Mouse (Mus musculus) frontal cortex, postnatal 14 days (tissue): ENCODE measurements around the gene Rhebl1.

Source experiments
- DNase-seq, 2 experiments: peaks; one replicate each; pipeline ENCODE4 v3.0.0; 2022; ENCODE audit warnings: low spot score in 2 of 2

Rhebl1 gene

DNA sequence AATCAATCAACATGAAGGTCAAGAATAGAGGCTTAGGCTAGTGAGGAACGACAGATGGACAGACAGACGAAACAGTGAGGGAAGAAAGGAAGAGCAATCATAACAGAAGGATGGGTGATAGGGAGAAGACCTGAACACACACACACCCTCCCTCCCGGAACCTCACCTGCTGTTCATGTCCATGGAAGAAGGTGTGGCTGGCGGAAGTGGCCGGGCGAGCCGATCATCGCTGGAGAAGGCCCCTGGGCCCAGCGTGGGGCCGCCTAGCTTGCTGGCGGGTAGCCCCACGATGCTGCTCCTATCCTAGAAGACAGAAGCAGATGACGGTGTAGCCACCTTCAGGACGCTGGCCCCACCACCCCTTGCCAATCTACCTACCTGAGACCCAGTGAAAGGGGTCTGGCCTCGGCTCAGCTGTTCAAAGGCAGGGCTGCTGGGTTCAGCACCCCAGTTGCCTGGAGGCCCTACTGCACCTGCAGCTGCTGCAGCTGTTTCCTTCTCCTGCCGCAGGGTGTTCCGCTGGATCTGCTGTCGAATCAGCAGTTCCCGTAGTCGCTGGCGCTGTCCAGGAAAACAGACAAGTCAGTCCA lies 43.0 kb downstream of the Rhebl1 start:
- DNase-seq = no peak

DNA sequence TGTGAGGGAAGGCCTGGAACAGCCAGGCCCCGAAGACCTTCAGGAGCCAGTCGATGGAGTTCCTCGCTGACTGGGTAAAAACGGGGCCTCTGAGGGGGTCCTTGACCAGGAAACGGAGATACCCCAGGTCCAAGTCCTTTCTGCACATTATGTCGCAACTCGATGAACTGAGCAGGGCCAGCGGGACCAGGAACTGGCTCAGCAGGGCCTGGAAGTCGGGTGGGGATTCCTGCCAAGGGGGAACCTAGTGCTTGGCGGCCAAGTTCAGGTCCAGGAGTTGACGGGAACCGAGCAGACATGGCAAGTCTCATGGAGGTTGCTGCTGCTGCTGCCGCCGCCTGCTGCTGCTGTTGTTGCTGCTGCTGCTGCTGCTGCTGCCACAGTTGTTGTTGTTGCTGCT lies 43.7 kb downstream of the Rhebl1 start:
- DNase-seq = no peak

DNA sequence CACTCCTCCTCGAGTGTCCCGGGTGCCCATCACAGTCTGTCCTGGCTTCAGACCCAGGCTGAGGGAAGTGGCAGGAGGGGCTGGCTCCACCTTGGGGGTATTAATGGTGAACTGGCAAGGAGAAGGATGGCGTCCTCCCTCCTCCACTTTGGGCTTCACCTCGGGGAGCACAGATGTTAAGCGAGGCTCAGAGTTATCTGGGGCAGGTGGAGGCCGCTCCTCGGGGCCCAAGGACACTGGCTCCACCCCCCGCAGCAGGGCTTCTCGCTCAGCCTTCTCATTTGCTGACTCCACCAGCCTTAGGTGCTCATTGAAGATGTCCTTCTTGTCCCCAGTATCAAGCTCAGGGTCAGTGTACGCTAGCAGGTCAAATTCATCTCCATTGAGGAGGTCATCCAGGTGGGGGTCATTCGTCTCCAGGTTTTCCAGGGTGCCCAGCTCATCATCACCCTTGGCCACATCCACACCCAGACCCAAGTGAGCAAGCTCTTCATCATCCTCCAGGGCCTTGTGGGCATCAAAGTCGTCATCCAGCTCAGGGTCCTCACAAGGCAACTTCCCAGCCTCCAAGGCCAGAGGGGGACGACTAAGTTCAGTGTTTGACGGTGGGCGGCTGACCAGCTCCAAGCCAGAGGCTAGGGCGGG lies 44.3 kb downstream of the Rhebl1 start:
- no peak for DNase-seq

DNA sequence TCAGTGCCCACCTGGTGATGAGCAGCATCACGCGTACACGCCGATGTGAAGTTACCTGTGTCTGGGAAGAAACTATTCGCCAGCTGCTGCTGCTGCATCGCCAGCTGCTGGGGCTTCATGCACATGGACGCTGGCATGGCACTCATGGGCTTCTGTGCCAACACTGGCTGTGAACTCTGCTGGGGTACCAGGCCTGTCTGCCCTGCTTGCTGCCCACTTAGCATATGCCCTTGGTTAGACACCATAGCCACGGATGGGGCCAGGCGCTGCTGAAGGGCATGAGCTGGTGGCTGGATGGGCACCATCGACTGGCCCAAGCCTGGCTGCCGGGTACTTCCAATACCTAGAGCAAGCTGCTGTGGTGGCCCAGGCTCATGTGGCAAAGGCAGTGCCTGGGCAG lies 45.2 kb downstream of the Rhebl1 start:
- DNase-seq = no peak

DNA sequence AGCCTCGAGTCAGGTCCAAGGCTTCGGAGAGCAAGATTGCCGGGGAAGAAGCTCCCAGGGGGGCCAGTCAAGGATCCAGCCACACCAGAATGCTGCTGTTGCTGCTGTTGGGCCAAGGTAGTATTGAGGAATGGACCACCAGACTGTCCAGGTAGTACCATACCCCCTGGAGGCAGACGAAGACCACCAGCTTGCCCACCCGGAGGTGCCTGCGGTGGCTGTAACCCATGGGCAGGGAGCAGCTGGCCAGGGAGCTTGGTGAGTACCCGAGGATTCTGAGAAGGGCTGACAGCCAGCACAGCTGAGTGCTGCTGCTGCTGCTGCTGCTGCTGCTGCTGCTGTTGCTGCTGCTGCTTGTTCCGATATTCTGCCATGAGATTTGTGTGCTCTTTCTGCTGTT lies 48.2 kb downstream of the Rhebl1 start:
- DNase-seq = no peak

DNA sequence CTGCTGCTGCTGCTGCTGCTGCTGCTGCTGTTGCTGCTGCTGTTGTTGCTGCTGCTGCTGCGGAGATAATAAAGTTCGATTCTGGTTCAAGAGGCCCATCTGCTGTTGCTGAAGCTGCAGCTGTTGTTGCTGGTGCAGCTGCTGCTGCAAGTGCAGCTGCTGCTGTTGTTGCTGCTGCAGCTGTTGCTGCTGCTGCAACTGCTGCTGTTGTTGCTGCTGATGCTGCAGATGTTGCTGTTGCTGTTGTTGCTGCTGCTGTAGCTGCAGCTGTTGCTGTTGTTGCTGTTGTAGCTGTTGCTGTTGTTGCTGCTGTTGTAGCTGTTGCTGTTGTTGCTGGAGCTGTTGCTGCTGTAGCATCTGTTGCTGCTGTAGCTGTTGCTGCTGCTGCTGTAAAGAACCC lies 49.2 kb downstream of the Rhebl1 start:
- no peak for DNase-seq

DNA sequence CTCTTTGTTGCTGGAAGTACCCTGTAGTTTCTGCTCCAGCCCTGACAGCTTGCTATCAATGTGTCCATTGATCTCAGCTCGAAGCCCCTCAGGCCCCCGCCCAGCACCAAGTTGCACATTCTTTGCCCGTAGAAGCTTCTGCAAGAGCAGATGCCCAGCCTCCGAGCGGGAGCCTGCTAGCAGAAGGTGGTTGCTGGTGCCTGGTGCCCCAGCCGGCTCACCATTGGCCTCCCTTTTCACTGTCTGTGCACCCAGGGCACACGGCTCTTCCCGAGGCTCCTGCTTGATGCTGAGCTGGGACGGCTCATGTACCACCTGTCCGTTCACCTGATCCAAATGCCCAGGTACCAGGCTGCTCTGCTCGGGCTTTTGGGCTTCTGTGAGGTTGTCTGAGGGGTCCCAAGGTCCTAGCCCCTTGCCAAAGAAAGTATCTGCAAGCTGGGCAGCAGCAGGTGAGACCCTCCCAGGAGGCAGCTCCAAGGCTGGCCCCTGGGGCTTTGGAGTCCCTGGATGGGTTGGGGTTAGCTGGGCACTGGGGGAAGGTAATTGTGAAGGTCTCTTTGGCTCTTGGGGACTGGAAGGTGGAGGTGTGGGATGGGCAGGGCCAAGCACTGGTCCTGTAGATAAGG lies 50.6 kb downstream of the Rhebl1 start:
- no peak for DNase-seq

DNA sequence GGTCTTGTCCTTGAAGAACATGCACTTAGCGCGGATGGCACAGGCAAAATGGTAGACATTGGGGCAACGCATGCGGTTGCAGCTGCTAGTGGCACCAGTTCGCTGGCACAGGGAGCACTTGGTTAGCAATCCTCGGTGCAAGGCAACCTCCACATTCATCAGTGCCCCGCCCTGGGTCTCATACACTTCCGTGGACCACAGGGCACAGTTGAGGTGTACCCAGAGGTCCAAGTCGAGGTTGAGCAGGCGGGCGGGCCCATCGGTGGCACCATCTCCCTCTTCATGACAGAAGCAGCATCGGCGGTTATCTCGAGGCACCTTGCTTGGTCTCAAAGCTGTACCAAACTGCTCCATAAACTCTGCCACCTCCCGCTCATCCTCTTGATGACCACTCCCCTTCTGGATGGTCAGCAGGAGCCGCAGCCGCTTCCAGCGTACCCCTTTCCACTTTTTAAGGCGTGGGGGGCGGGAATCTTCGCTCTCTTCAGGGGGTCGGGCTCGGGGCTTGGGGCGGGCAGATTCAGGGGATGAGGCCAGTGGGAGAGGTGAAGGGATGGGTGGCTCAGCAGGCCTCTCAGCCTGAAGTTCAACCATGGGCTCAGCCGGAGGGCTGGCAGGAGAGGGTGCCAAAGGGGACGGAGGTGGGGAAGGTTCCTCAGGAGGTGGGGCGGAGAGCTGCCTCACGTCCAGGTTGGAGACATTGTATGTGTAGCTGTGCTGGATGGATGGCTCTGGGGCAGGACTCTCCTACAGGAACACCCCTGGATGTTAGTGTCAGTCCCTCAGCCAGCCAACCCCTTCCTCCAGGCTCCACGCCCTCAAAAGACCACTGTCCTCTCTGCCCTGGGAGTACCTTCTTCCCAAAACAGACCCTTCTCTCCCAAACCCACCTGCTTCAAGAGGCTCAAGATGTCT lies 54.4 kb downstream of the Rhebl1 start:
- no peak for DNase-seq

DNA sequence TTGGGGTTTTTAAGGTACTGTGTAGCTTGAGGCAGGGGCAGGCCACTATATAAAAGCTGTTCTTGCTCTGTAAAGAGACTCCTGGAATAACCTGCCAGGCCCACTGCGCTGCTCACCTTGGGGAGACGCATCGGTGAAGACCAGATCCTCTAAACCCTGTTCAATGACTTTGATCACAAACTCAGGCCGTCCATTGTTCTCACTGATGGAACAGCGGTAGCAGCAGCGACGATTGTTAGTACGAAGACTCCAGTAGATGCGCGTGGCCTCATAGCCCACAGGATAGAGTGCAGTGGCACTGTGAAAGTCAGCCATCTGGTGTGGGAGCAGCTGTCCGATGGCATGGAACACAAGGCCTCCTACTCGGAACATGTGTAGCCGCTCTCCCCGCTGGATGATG lies 55.2 kb downstream of the Rhebl1 start:
- no peak for DNase-seq

DNA sequence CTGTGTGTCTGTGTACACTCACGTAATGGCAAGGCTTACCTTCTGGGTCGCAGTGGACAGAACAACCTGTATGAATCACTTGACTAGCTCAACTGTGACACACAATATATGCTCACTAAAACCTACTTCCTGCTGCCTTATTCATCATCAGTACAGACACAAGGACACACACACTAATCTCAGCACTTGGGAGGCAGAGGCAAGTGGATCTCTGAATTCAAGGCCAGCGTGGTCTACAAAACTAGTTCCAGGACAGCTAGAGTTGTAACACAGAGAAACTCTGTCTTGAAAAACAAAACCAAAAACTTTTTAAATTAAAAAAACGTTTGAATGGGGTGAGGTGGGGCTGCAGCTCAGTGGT lies 56.6 kb downstream of the Rhebl1 start:
- no peak for DNase-seq

DNA sequence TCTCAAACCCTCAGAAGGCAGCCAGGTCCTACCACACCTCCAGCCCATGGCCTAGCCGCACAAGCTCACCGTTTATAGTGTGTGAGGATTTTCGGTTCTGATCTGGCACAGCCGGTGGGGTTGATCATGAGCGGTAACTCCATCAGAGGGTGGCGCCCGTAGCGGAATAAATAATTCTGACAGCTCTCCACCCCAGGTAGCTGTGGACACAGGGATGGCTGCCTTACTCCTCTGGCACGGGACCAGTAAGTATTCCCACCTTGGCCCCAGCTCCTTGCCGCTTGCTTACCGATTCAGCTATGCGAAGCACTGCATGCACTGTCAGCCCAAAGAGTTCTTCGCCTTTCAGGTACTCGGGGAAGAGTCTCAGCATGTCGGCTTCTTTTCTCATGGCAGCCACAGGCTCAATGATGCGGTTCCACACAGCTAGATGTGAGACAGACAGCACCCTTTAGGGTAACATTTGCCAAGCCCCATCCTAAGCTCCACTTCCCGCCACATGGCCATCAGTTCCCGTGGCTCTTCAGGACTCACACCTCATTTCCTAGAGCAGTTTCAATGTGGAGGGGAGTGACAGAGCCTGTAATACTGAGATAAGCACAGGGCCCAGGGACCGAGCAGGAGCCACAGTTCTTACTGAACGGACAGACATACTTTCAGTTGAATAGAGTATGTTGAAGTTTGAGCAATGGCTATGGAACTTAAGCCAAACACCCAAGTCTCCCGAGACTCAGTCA lies 57.2 kb downstream of the Rhebl1 start:
- DNase-seq = no peak

DNA sequence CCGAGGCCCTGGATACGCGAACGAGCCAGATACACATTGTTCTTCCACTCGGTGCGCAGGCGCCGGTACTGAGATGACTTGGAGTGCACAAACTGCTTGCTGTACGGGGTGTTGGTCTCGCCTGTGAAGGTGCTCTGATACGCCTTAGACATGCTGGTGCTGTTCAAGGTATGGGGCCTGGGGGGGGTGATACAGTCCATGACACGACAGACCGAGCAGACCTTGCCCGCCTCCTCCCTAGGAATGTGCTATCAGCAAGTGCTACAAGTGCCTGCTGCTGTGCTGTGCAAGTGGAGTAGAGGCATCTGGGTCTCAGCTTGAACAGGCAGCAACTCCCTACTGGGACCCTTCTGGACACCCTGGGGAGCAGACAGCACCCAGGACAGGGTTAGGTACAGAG lies 59.0 kb downstream of the Rhebl1 start:
- DNase-seq = no peak

DNA sequence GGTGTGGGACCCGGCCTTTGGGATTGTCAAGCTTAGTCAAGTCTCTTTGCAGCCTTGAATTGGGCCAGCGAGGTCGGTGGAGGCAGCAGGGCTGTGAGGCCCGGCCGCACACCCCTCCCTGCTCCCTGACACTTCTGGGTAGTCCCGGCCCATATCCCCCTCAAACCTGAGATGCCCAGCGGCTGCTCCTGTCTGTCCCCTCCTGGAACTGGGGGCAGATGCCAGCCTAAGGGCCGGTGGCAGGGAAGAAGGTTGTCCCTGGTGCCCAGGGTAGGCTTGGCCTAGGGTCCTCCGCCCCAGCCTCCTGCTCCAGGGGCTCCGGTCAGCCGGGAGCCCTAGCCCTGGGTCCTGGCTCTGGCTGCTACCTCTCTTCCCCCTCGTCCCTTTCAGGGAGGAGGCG lies 60.3 kb downstream of the Rhebl1 start:
- DNase-seq = no peak

DNA sequence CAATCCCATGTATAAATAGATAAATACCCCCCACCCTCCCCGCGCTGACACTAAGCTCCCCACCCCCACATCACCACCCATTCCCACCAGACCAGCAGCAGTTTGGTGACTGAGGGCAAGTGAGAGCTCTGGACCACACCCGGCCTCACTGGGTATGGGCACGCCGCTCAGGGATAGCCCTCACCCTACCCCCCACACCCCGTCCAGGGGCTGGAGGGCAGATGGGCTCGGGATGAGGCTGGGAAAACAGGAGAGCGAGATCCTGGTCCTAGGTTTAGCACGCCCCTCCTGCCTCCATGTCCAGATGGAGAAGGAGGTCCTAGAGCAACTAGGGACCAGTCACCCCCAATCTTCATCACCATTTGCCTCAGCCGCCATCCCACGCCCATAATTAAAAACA lies 61.1 kb downstream of the Rhebl1 start:
- DNase-seq = no peak

DNA sequence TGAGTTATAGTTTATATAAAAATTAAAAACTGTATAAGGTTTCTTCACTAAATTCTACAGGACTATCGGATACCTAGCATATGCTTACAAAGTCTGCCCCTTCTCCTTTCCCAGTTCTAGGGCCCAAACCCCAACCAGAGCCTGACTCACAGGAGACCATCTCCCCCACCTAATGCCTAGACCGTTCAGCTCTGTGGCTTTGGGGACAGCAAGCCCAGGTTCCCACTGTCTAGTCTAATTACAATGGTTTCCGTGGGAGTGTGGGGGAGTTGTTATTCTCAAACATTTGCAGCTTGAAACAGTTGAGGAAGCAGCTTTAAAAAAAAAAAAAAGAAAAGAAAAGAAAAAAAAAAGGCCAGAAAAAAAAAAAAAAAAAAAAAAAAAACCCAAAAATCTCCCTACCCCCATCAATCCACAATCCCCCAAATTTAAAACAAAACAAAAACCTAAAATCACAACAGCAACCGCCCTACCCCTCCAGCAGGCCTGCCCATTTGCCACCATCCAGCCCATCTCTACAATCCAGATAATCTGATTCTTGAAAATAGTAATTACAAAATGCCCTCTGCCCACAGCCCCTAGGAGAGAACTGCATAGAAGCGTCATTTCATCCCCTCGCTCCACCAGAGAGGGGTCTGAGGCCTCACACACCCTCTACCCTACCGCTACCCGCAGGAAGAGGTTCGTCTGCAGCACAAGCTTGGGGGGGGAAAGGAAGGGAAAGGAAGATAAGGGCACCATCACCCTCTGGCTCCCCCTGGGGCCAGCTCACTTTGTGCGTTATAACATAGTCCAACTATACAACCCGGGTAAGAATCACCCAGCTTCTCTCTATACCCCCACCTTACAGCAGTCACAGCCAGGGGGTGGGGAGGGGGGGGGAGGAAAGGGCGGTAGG lies 61.9 kb downstream of the Rhebl1 start:
- DNase-seq = no peak

DNA sequence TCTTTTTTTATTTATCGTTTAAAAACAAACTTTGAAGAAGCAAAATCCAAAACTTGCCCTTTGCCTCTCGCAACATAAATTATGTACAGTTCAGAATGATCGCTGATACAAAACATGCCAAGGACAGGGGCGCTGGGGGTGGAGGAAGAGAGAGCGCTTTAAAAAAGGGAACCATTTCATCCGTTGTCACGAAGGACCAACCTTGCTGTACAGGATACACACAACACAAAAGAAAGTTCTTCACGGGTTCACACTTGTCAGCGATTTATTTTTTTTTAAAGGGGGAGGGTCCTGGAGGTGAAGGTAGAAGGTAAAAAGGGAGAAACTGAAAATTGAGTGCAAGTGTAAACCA lies 62.7 kb downstream of the Rhebl1 start:
- DNase-seq = no peak

DNA sequence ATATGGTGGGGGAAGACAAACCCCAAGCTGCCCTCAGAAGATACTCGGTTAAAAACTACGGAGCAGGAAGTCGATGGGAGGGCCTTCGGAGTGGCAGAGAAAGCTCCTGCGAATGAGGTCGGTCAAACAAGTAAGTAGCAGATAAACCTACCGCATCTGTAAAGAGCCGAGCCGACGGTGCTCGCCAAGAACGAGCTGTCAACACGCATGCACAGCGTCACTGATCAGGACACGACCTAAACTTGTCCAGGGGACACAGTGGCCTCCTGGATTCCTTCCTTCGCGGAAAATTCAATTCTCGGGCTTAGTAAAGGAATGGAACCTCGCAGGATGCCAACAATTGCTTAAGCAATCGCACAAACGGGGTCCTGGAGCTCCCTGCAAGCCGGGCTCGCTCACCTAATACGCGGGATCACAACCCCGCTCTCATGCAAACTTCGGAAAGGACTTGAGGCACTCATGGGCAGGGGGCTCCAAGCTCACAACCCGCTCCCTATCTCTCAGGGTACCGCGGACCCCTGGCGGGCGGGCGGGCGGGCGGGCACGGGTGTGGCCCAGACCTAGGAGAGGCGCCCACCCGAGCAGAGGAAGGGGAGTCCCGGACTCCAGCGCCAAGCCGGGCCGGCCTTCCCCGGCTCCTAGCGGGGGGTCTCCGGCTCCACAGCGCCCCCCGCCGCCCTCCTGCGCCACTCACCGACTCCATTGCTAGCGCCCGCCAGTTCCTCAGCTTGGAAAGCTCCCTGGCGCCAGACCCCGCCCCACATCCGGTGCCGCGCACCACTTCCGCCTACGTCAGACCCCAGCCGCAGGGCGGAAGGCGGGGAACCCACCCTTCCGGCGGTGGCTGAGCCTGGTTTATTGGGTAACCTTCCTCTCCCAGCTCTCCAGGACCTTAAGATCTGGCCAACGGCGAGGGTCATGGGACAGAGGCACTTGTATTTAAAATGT lies 63.3 kb downstream of the Rhebl1 start, which contains the start of gene Prkag1:
Gene Prkag1, minus strand, starts transcription at position 786 of the 948 bp plus-strand sequence.
- peak; percentile 91 to 94 for DNase-seq
